Mouse (Mus musculus) stomach, embryonic 14.5 days (tissue): ENCODE measurements around the gene Snx32. TPM values are rescaled to one million over a fixed set of nuclear protein-coding genes. Genes with fewer than 3 reads are reported as not detected.
A peak's percentile ranks its signal among the peaks of the same experiment; 100 is the strongest.

Experiments used
- ATAC-seq: fragments of 200-750 bp; cut with Nextera tagmentation; 2 replicates; pipeline ENCODE4 v1.8.0; 2017; ENCODE audit warnings: low read depth, moderate TSS enrichment; ENCODE audit not compliant: insufficient number of reproducible peaks, insufficient read depth, low FRiP score
- H3K27ac ChIP-seq: fragments of 300-500 bp; sonication (generic); 2 replicates; pipeline ENCODE4 v1.5.1; 2014; ENCODE audit warnings: mild to moderate bottlenecking, low read length, moderate library complexity, mixed read lengths
- H3K27me3 ChIP-seq: fragments of 300-500 bp; sonication (generic); 2 replicates; pipeline ENCODE4 v1.6.1; 2014; ENCODE audit warnings: low read length, control low read depth, mixed read lengths; ENCODE audit not compliant: control insufficient read depth, insufficient read depth
- H3K36me3 ChIP-seq: fragments of 300-500 bp; sonication (generic); 2 replicates; pipeline ENCODE4 v1.6.1; 2014; ENCODE audit warnings: mild to moderate bottlenecking, control low read depth, low read length, moderate library complexity, mixed read lengths; ENCODE audit not compliant: control insufficient read depth, insufficient read depth
- H3K4me1 ChIP-seq: fragments of 300-500 bp; sonication (generic); 2 replicates; pipeline ENCODE4 v1.6.1; 2014; ENCODE audit warnings: low read length, control low read depth, mixed read lengths; ENCODE audit not compliant: control insufficient read depth, insufficient read depth
- H3K4me2 ChIP-seq: fragments of 300-500 bp; sonication (generic); replicated peaks from 2 replicates; pipeline ENCODE4 v1.6.1; 2014; ENCODE audit warnings: low read depth, low read length, control low read depth
- H3K4me3 ChIP-seq: fragments of 300-500 bp; sonication (generic); 2 replicates; pipeline ENCODE4 v1.5.1; 2014; ENCODE audit warnings: low read depth, low read length, control low read depth
- H3K9ac ChIP-seq: fragments of 300-500 bp; sonication (generic); replicated peaks from 2 replicates; pipeline ENCODE4 v1.6.1; 2014; ENCODE audit warnings: low read depth, mild to moderate bottlenecking, control low read depth, low read length, moderate library complexity, mixed read lengths
- H3K9me3 ChIP-seq: fragments of 300-500 bp; sonication (generic); 2 replicates; pipeline ENCODE4 v1.6.1; 2016; ENCODE audit warnings: low read depth, low read length, control low read depth; ENCODE audit not compliant: control insufficient read depth
- WGBS: fragments of 180-500 bp; shearing (Covaris S2); extraction: QIAGEN DNeasy Blood & Tissue Kit; methylation state at CpG from one replicate; pipeline ENCODE4 v1.1.7; 2014; 5-methylcytosine and 5-hydroxymethylcytosine counted together
- polyA plus RNA-seq: library from polyadenylated mRNA; unstranded; fragments of >200 nt; fragmentation: Nextera tagmentation; extraction: Ambion mirVana; gene quantifications from 2 replicates; pipeline ENCODE4 v1.2.1, GENCODE M21; 2014

Snx32 gene
- polyA plus RNA-seq: 12.4 and 13.0 TPM in 2 replicates

DNA sequence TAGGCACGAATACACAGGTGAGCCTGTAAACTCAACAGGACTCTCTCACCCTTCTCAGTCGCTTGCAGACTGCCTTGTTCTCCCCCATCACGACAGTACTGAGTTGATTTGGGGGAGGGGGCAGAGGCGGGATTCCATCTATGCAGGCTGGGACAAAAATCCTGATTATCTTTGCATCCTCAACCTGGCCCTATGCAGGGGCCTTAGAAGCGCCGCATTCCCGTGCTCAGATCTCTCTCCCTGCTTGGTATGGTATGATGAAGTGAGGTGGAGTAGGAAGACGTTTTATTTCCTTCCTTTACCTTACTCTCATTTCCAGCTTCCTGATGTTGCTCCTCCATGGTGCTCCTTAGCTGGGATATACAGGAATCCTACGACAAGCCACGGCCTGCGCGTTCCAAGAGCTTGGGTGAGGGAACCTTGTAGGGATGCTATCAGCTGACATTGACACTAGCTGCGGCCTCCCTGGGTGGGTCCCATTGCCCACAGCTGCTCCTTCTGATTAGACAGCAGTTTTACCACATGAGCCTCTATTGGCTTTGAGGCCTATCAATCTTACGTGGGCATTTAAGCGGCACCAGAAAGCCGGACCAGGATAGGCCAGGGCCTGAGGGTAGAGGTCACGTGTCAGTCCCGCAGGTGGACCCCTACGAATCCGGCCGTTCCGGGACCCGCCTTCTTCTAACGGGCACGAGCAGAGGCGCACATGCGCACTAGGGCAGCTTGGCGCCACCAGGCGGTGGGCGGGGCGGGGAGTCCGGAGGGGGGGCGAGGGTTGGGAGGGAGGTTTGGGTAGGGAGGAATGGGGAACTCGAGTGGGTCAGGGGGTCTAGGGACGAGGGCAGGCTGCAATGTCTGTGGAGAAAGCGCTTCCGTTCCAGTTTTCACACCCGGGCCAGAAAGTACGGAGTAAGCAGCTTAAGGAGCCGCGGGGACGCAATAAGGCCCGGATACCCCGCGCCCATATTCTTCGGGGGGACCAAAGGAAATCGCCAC is at the start of gene Snx32:
Snx32 (minus strand) TSS at position 508 of the 996 bp plus-strand sequence.
- Histone ChIP-seq H3K36me3 (no peaks in the 10 kb centered on the region), H3K4me1 (peaks cover 8% of the 10 kb centered on the region; the same call in 1 of the 2 replicates), H3K9ac (peak within 1 kb of the TSS; percentile 57), H3K27me3 (no peaks in the 10 kb centered on the region), H3K9me3 (no peaks in the 10 kb centered on the region), H3K4me3 (peak within 1 kb of the TSS; percentile 45), H3K27ac (0 out of 2 replicates have a peak within 1 kb of the TSS, but pooled peaks have one; percentile 10), H3K4me2 (peak within 1 kb of the TSS; percentile 76)
- WGBS: 3% methylated on average over 46 of the region's 47 CpGs
- ATAC-seq: peak; percentile 99

DNA sequence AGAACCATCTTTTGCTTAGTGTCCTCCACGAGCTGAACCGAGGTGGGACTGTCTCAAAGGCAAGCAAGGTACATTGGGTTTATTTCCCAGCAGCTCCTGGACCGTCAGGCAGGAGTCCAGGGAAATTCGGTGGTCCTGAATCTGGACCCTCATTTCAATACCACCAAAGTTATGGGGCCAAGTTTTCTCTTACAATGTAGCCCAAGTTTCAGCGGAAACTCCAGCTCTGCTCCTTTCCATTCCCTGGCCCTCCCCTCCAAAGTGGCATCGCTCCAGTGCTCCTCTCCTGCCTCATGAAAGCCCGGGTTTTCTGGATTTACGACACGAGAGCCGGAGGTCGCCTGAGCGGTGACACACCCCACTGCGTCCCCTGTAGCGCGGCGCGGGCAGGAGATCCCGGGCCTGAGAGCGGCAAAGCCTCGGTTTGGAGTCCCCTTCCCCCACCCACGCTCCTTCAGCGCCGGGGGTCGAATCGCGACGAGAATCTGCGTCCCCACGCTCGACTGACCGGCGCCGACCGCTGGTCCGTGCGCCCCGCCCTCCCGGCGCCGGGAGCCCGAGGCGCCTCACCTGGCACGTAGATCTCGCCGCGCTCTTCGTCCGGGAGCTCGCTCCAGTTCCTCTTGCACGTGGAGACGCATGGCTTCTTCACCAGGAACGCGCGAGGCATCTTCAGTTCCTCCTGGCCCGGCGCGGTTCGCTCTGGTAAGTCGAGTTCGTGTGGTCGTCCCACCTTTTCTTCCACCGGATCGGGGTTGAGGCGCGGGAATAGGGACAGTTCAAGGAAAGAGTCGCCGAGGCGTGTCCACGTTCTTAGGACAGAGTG is 49.5 kb upstream of the Snx32 start:
- no peak; the same call in 1 of the 2 replicates for ATAC-seq
- peak overlapping the region; percentile 43 for H3K4me3 ChIP-seq
- 1% methylated on average over 69 of the region's 69 CpGs for WGBS
- H3K36me3 ChIP-seq: no peaks in the 10 kb centered on the region
- peak overlapping the region; percentile 42 for H3K9ac ChIP-seq
- H3K9me3 ChIP-seq: no peaks in the 10 kb centered on the region
- H3K4me1 ChIP-seq: peaks cover 8% of the 10 kb centered on the region; the same call in 1 of the 2 replicates
- peak overlapping the region; percentile 75 for H3K27ac ChIP-seq
- peak overlapping the region; percentile 61 for H3K4me2 ChIP-seq
- H3K27me3 ChIP-seq: peaks cover 35% of the 10 kb centered on the region

DNA sequence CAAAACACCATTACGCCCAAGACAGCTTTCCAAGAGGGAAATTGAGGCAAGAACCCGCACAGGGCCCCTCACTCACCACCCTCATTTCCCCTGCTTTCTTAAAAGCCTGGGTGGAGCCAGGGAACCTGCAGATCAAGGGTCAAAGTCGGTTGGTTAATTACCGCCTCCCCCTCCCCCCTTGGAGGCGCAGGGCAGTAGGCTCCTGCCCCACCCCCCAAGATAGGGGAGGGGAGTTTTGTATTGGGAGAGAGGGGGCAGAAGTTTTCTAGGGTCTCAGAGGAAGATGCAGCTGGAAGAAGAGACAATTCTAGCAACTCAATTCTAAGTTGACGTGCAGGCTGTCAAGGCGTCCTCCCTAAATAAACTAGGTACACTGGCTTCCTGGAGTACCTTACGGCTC is 48.9 kb upstream of the Snx32 start:
- H3K9ac ChIP-seq: no peak overlapping the region
- H3K4me1 ChIP-seq: peaks cover 8% of the 10 kb centered on the region; the same call in 1 of the 2 replicates
- 21% methylated on average over 7 of the region's 8 CpGs for WGBS
- H3K4me3 ChIP-seq: peak overlapping the region; percentile 43
- ATAC-seq: no peak
- H3K36me3 ChIP-seq: no peaks in the 10 kb centered on the region
- H3K27me3 ChIP-seq: peaks cover 35% of the 10 kb centered on the region
- no peak overlapping the region; the same call in 1 of the 2 replicates for H3K27ac ChIP-seq
- peak overlapping the region; percentile 61 for H3K4me2 ChIP-seq
- no peaks in the 10 kb centered on the region for H3K9me3 ChIP-seq

DNA sequence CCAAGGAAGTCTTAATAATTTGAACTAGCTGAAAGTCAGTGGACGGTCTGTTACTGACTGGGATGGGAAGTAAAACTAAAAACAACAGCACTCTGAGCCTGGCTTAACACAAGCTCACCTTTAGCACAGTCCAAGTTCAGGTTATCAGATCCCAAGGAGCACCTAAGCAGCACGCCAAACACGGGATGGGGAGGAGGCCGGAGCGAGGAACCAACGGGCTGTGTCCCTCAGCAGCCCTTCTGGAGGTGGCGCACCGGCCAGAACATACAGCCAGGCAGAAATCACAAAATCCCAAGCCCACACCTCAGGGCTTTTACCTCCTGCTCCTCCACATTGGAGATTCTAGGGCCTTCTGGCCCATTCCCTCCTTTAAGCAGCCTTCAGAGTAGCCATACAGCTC is 48.4 kb upstream of the Snx32 start:
- peak overlapping the region; percentile 61 for H3K4me2 ChIP-seq
- ATAC-seq: no peak
- H3K27me3 ChIP-seq: peaks cover 35% of the 10 kb centered on the region
- H3K9ac ChIP-seq: no peak overlapping the region
- peak overlapping the region; percentile 43; the same call in 1 of the 2 replicates for H3K4me3 ChIP-seq
- peaks cover 8% of the 10 kb centered on the region; the same call in 1 of the 2 replicates for H3K4me1 ChIP-seq
- H3K9me3 ChIP-seq: no peaks in the 10 kb centered on the region
- no peak overlapping the region for H3K27ac ChIP-seq
- 56% methylated on average over 8 of the region's 8 CpGs for WGBS
- H3K36me3 ChIP-seq: no peaks in the 10 kb centered on the region

DNA sequence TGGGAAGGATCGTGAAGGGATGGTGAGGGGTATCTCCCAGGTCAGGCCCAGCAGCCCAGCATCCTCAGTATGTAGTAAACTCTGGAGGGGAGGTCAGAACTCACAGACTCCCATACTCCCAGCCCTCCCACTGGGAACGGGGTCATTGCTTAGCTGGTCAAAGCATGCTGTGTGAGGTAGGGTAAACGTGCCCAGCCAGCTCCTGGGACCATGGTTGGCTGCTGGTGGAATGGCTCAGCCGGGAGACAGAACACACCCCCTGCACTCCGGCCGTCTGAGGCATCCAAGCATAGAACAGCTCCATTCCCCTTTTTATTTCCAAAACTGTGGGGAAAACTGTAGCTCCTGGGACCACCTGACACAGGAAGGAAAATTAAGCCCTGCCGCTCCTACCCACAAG is 47.8 kb upstream of the Snx32 start:
- ATAC-seq: no peak
- WGBS: 49% methylated on average over 7 of the region's 7 CpGs
- Histone ChIP-seq H3K4me1 (peaks cover 8% of the 10 kb centered on the region; the same call in 1 of the 2 replicates), H3K4me2 (peak overlapping the region; percentile 24; the same call in 1 of the 2 replicates), H3K36me3 (no peaks in the 10 kb centered on the region), H3K9ac (no peak overlapping the region), H3K9me3 (no peaks in the 10 kb centered on the region), H3K27me3 (peaks cover 35% of the 10 kb centered on the region), H3K27ac (no peak overlapping the region), H3K4me3 (no peak overlapping the region)

DNA sequence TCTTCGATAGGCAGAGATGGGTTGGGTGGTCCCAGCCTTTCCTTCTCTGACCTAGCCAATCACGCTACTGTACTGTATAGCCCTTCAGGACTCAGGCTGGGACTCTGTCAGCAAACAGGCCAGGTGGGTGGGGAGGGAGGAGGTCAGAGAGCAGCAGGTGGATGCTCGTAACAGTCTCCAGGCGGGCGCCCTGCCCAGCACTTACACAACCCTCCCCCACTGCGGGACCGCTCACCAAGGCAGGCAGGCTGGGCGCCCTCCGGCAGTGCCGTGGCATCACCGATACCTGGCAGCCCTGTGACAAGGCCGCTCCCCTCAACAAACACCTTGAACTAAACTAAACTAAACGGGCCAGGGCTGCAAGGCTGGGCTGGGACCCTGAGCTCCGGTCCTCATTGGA is 43.9 kb upstream of the Snx32 start:
- ATAC-seq: peak; percentile 68; the same call in 1 of the 2 replicates
- Histone ChIP-seq H3K4me2 (0 out of 2 replicates have a peak overlapping the region, but pooled peaks have one; percentile 12), H3K27ac (no peak overlapping the region), H3K4me3 (no peak overlapping the region), H3K36me3 (peaks cover 3% of the 10 kb centered on the region; the same call in 1 of the 2 replicates), H3K27me3 (peaks cover 9% of the 10 kb centered on the region), H3K9ac (no peak overlapping the region), H3K4me1 (no peaks in the 10 kb centered on the region), H3K9me3 (no peaks in the 10 kb centered on the region)
- 61% methylated on average over 14 of the region's 14 CpGs for WGBS

DNA sequence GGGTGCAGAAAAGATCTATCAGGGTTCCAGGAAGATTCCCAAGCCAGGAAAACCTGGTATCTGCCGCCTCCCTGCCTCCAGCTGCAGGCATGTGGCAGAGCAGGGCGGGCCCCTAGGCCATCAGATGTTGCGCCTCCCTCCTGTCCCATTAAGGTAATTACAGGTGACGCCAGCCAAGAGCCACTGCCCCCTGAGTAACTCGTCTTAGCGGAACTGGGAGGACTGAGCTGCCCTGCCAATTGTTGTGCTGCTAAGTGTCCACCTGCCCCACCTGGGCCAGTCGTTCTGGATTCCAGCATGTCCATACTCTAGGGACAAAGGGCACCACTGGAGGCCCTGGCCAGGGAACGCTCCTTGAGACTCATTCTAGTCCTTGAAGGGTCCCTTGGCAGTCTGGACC is 43.5 kb upstream of the Snx32 start:
- Histone ChIP-seq H3K27ac (no peak overlapping the region), H3K4me2 (0 out of 2 replicates have a peak overlapping the region, but pooled peaks have one; percentile 12), H3K36me3 (peaks cover 3% of the 10 kb centered on the region; the same call in 1 of the 2 replicates), H3K4me3 (no peak overlapping the region), H3K9me3 (no peaks in the 10 kb centered on the region), H3K27me3 (peaks cover 5% of the 10 kb centered on the region), H3K9ac (no peak overlapping the region), H3K4me1 (no peaks in the 10 kb centered on the region)
- 49% methylated on average over 8 of the region's 8 CpGs for WGBS
- 0 out of 2 replicates have a peak, but pooled peaks have one; percentile 5 for ATAC-seq
